Mouse (Mus musculus): ENCODE results near the gene Ggta1. TPM values are rescaled to one million over a fixed set of nuclear protein-coding genes. Genes with fewer than 3 reads are reported as not detected.

Gene Ggta1
- polyA plus RNA-seq, 1 experiment from 2014 or later, result 5.6 TPM

DNA sequence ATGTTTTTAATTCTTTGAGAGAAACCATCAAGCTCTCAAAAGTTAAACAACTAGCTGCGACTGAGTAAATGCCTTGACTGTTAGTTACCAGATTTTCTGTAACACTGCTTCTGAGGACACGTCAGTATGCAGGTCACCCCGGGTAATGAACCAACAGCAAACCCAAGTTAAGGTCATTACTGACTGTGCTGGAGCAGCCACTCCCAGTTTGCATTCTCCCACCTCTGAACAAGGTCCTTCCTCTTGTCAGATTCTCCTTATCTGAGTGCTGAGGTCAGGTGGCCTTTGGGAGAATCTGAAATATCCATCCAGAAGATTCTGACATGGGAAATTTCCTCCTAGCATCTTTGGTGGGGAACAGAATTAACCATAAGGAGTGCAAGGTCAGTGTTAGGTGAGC lies 4.8 kb upstream of the Ggta1 start:
- no peaks in the 10 kb centered on the region for H3K36me3 ChIP-seq (ENCODE audit: control insufficient read depth, insufficient read depth, low read length)
- ATAC-seq (ENCODE audit: low FRiP score), result no peak
- 77% methylated on average over 3 of the region's 3 CpGs for WGBS
- DNase-seq (ENCODE audit: low spot score), result no peak
- no peaks in the 10 kb centered on the region for H3K9me3 ChIP-seq (ENCODE audit: control insufficient read depth, low read length)
- H3K4me3 ChIP-seq (ENCODE audit: low read depth, low read length), result no peak overlapping the region
- no peak overlapping the region for H3K4me2 ChIP-seq (replicated peaks; ENCODE audit: low read depth, low read length)
- H3K27ac ChIP-seq (ENCODE audit: low read depth, low read length), result no peak overlapping the region
- no peaks in the 10 kb centered on the region for H3K27me3 ChIP-seq (ENCODE audit: control insufficient read depth, insufficient read depth, low read length)
- no peaks in the 10 kb centered on the region for H3K4me1 ChIP-seq (replicated peaks; ENCODE audit: control insufficient read depth, insufficient read depth, low read length)
- no peak overlapping the region for H3K9ac ChIP-seq (ENCODE audit: low read depth, low read length)

DNA sequence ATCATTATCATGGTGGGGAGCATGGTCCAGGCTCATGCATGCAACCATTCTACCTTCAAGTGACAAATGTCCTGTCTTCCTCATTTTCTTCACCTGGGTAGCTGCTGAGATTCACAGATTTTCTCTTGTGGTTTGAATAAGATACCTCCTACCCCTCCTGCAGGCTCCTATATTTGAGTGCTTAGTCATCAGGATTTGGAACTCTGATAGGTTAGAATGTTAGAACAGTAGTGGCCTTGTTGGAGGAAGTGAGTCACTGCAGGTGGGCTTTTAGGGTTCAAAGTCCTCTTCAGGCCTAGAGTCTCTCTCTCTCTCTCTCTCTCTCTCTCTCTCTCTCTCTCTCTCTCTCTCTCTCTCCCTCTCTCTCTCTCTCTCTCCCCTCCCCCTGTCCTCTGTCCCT lies 2.6 kb upstream of the Ggta1 start:
- Histone ChIP-seq H3K27ac (ENCODE audit: low read depth, low read length) (no peak overlapping the region), H3K9ac (ENCODE audit: low read depth, low read length) (no peak overlapping the region), H3K27me3 (ENCODE audit: control insufficient read depth, insufficient read depth, low read length) (no peaks in the 10 kb centered on the region; the same call in 1 of the 2 replicates), H3K36me3 (ENCODE audit: control insufficient read depth, insufficient read depth, low read length) (no peaks in the 10 kb centered on the region), H3K4me2 (replicated peaks; ENCODE audit: low read depth, low read length) (no peak overlapping the region), H3K4me3 (ENCODE audit: low read depth, low read length) (no peak overlapping the region), H3K9me3 (ENCODE audit: control insufficient read depth, low read length) (no peaks in the 10 kb centered on the region), H3K4me1 (replicated peaks; ENCODE audit: control insufficient read depth, insufficient read depth, low read length) (no peaks in the 10 kb centered on the region)
- ATAC-seq (ENCODE audit: low FRiP score) (no peak), DNase-seq (ENCODE audit: low spot score) (no peak)

DNA sequence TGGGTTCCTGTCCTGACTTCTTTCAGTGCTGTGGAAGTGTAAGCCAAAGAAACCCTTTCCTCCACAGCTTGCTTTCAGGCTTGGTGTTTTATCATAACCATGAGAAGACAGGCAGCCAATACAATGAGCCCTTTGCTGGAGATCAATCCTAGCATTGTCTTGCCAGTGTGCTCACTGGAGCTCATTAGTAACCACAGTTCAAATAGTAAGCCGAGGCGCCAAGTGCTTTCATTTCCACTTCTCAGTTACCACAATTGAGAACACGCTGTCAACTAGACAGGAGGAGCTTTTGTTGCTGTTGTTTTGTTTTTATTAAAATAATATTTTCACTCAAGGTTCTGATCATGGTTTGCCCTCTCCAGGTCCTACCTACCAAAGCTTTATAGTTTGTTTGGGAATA lies 1.5 kb upstream of the Ggta1 start:
- H3K9me3 ChIP-seq (ENCODE audit: control insufficient read depth, low read length), result no peaks in the 10 kb centered on the region
- DNase-seq (ENCODE audit: low spot score), result no peak
- no peak overlapping the region for H3K9ac ChIP-seq (ENCODE audit: low read depth, low read length)
- no peaks in the 10 kb centered on the region for H3K4me1 ChIP-seq (replicated peaks; ENCODE audit: control insufficient read depth, insufficient read depth, low read length)
- H3K4me3 ChIP-seq (ENCODE audit: low read depth, low read length), result no peak overlapping the region
- no peak for ATAC-seq (ENCODE audit: low FRiP score)
- WGBS, result 47% methylated on average over 3 of the region's 3 CpGs
- H3K27ac ChIP-seq (ENCODE audit: low read depth, low read length), result no peak overlapping the region
- H3K36me3 ChIP-seq (ENCODE audit: control insufficient read depth, insufficient read depth, low read length), result no peaks in the 10 kb centered on the region
- no peaks in the 10 kb centered on the region; the same call in none of the 2 replicates for H3K27me3 ChIP-seq (ENCODE audit: control insufficient read depth, insufficient read depth, low read length)
- H3K4me2 ChIP-seq (replicated peaks; ENCODE audit: low read depth, low read length), result no peak overlapping the region

DNA sequence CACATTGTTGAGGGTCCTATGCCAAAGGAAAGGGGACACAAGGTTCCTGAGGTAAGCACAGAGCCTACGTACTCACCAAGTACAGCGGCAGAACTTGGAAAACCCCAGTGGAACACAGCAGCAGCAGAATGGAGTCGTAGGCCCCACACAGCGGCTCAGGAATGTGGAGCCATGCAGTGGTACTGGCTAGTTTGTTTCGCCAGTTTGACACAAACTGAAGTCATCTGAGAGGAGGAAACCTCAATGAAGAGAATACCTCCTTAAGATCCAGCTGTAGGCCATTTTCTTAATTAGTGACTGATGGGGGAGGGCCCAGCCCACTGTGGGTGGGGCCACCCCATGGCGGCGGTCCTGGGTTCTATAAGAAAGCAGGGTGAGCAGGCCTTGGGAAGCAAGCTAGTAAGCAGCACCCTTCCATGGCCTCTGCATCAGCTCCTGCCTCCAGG lies 1.1 kb upstream of the Ggta1 start:
- DNase-seq (ENCODE audit: low spot score), result no peak
- no peak overlapping the region for H3K4me2 ChIP-seq (replicated peaks; ENCODE audit: low read depth, low read length)
- no peak overlapping the region for H3K9ac ChIP-seq (ENCODE audit: low read depth, low read length)
- no peaks in the 10 kb centered on the region for H3K36me3 ChIP-seq (ENCODE audit: control insufficient read depth, insufficient read depth, low read length)
- 49% methylated on average over 7 of the region's 7 CpGs for WGBS
- H3K4me3 ChIP-seq (ENCODE audit: low read depth, low read length), result no peak overlapping the region
- no peaks in the 10 kb centered on the region for H3K9me3 ChIP-seq (ENCODE audit: control insufficient read depth, low read length)
- no peaks in the 10 kb centered on the region; the same call in none of the 2 replicates for H3K27me3 ChIP-seq (ENCODE audit: control insufficient read depth, insufficient read depth, low read length)
- no peaks in the 10 kb centered on the region for H3K4me1 ChIP-seq (replicated peaks; ENCODE audit: control insufficient read depth, insufficient read depth, low read length)
- no peak for ATAC-seq (ENCODE audit: low FRiP score)
- H3K27ac ChIP-seq (ENCODE audit: low read depth, low read length), result no peak overlapping the region

DNA sequence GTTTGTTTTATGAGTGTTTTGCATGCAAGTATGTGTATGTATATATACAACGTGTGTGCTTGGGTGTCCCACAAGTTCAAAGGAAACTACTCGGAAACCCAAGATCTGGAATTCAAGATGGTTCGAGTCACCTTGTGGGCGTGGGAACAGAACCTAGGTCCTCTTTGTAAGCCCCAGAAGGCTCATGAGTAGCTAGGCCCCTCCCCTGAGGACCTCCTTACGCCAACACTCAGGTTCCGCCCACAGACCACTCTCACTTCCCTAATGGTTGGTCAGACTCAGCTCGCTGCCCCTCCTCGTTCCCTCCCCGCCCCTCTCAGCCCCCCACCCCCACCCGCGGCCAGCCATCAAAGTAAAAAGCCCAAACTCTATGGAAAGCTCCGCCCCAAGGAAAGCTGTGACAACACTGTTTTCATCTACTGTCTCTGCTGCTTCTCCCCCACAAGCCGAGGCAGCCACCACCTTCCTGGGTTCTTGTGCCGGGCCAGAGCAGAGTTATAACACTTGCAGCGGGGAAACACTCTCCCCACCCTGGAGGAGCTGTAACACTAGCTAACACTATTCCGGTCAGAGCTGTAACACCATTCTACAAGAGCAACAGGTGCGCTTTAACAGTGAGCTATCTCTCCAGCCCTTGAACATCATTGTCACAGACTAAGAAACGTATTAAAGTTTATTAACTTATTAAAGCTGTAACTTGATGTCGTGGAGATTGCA lies 499 bp upstream of the Ggta1 start:
- no peak overlapping the region for H3K27ac ChIP-seq (ENCODE audit: low read depth, low read length)
- no peak overlapping the region for H3K4me2 ChIP-seq (replicated peaks; ENCODE audit: low read depth, low read length)
- no peaks in the 10 kb centered on the region for H3K9me3 ChIP-seq (ENCODE audit: control insufficient read depth, low read length)
- H3K4me1 ChIP-seq (replicated peaks; ENCODE audit: control insufficient read depth, insufficient read depth, low read length), result no peaks in the 10 kb centered on the region
- ATAC-seq (ENCODE audit: low FRiP score) (peak; percentile 69; the same call in 1 of the 2 replicates), DNase-seq (ENCODE audit: low spot score) (peak; percentile 59)
- no peaks in the 10 kb centered on the region for H3K36me3 ChIP-seq (ENCODE audit: control insufficient read depth, insufficient read depth, low read length)
- no peak overlapping the region for H3K9ac ChIP-seq (ENCODE audit: low read depth, low read length)
- H3K27me3 ChIP-seq (ENCODE audit: control insufficient read depth, insufficient read depth, low read length), result no peaks in the 10 kb centered on the region; the same call in none of the 2 replicates
- no peak overlapping the region for H3K4me3 ChIP-seq (ENCODE audit: low read depth, low read length)
- 15% methylated on average over 19 of the region's 19 CpGs for WGBS

DNA sequence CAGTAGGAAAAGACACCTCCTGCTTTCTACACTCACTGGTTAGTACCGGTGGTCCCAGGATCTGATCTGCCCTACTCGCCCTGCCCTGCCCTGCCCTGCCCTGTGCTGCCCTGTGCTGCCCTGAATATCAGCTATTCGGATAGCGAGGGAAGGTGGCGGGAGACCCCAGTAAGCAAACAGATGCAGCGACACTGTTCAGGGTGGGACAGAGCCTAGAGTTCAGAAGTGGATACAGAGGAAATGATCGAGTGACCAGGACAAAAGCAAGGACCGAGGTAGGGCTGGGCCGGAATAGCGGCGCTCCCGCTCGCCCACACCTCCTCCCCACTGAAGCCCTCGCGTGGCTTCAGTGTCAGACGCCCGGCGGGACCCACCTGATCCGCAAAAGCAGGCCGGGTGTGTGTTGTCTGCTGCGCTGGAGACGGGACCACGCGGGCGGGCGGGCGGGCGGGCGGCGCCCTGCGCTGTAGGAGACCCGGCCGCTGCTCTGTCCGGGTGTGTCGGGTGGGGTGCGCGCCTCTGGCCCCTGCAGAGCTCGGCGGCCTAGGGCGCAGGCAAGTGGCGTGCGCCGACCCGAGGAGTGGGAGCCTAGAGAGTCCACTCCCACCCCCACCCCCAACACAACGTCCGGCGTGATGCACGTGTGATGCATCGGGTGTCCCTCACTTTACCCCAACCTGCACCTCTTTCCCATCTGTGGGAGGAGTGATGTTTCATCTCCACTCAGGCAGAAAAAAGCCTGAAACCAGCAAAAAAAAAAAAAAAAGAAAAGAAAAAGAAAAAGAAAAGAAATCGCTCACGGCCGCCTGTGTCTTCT lies 852 bp downstream of the Ggta1 start:
- DNase-seq (ENCODE audit: low spot score), result peak; percentile 64
- under 1% methylated on average over 52 of the region's 52 CpGs for WGBS

DNA sequence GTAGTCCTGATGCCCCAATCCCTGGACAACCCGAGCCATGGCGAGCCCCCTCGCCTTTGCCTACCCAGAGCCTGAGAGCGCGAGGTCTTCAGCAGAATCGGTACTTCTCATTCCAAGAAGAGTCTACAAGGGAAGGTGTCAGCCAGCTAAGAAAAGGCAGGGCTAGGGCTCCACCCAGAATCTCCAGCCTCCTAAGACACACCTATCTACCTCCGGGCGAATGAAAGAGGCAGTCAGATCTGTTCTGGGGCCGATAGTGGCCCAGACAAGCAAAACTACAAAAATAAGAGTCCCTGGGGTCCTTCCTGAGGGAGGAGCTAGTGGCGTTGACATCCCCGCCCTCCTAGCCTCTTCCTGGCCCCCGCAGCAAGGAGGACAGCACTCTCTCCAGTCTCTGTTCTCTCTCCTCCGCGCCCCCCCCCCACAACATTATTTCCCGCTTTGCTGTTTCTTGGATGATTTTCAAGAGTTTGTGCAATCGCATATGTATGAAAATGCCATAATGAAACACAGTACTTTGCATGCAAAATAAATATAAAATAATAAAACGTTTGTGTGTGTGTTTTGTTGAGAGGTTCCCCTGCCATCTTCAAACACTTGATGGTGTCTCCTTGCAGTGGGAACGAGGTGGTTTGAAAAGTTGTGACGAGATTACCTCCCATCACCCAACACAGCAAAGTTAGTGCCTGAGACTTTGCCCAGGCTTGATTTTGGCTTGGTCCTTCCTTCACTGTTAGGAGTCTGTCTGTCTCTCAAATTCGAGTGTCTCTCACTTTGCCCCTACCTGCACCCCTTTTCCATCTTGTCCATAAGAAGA lies 1.7 kb downstream of the Ggta1 start:
- DNase-seq (ENCODE audit: low spot score) (peak; percentile 39), ATAC-seq (ENCODE audit: low FRiP score) (no peak)
- Histone ChIP-seq H3K27ac (ENCODE audit: low read depth, low read length) (no peak overlapping the region), H3K4me1 (replicated peaks; ENCODE audit: control insufficient read depth, insufficient read depth, low read length) (no peaks in the 10 kb centered on the region), H3K27me3 (ENCODE audit: control insufficient read depth, insufficient read depth, low read length) (no peaks in the 10 kb centered on the region; the same call in none of the 2 replicates), H3K36me3 (ENCODE audit: control insufficient read depth, insufficient read depth, low read length) (no peaks in the 10 kb centered on the region), H3K4me2 (replicated peaks; ENCODE audit: low read depth, low read length) (peak overlapping the region; percentile 99), H3K4me3 (ENCODE audit: low read depth, low read length) (peak overlapping the region; percentile 62), H3K9ac (ENCODE audit: low read depth, low read length) (no peak overlapping the region), H3K9me3 (ENCODE audit: control insufficient read depth, low read length) (no peaks in the 10 kb centered on the region)
- WGBS, result 3% methylated on average over 19 of the region's 20 CpGs

More for the DNA sequence above, 852 bp downstream of the Ggta1 start:
- Histone ChIP-seq H3K9me3 (ENCODE audit: control insufficient read depth, low read length) (no peaks in the 10 kb centered on the region), H3K4me3 (ENCODE audit: low read depth, low read length) (peak overlapping the region; percentile 62), H3K4me1 (replicated peaks; ENCODE audit: control insufficient read depth, insufficient read depth, low read length) (no peaks in the 10 kb centered on the region), H3K27ac (ENCODE audit: low read depth, low read length) (no peak overlapping the region), H3K4me2 (replicated peaks; ENCODE audit: low read depth, low read length) (peak overlapping the region; percentile 99), H3K36me3 (ENCODE audit: control insufficient read depth, insufficient read depth, low read length) (no peaks in the 10 kb centered on the region), H3K9ac (ENCODE audit: low read depth, low read length) (peak overlapping the region; percentile 75), H3K27me3 (ENCODE audit: control insufficient read depth, insufficient read depth, low read length) (no peaks in the 10 kb centered on the region; the same call in none of the 2 replicates)
- ATAC-seq (ENCODE audit: low FRiP score), result peak; percentile 61

DNA sequence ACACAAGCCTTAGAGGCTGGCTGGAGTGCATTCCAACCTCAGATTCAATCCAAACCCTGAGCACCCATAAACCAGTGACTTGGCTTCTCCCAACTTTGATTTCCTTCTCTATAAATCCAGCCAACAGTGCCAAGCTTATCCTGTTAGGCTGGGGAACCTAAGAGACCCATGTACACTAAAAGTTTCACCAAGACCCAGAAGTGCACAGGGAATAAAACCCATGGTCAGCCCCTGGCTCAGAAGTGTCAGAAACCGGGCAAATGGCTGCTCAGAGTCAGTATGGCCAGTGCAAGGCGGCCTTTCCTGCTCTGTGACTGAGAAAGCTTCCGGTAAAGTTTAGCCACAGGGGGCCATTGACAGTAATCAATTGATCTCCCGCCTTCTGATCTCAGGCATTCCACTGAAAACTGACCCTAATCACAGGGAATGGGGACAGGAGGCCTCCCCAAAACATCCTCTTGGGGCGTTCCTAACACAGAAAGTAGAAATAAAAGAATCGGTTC lies 2.6 kb downstream of the Ggta1 start:
- Histone ChIP-seq H3K9ac (ENCODE audit: low read depth, low read length) (no peak overlapping the region), H3K36me3 (ENCODE audit: control insufficient read depth, insufficient read depth, low read length) (no peaks in the 10 kb centered on the region), H3K27me3 (ENCODE audit: control insufficient read depth, insufficient read depth, low read length) (no peaks in the 10 kb centered on the region; the same call in none of the 2 replicates), H3K9me3 (ENCODE audit: control insufficient read depth, low read length) (no peaks in the 10 kb centered on the region), H3K27ac (ENCODE audit: low read depth, low read length) (no peak overlapping the region), H3K4me1 (replicated peaks; ENCODE audit: control insufficient read depth, insufficient read depth, low read length) (no peaks in the 10 kb centered on the region), H3K4me2 (replicated peaks; ENCODE audit: low read depth, low read length) (0 out of 2 replicates have a peak overlapping the region, but pooled peaks have one; percentile 99), H3K4me3 (ENCODE audit: low read depth, low read length) (no peak overlapping the region)
- no peak for ATAC-seq (ENCODE audit: low FRiP score)
- WGBS, result 21% methylated on average over 6 of the region's 6 CpGs
- no peak for DNase-seq (ENCODE audit: low spot score)

Data from hindbrain, embryonic 11.5 days (tissue).